ENCODE assay signal across 10 mouse cellular contexts in the genomic region with DNA sequence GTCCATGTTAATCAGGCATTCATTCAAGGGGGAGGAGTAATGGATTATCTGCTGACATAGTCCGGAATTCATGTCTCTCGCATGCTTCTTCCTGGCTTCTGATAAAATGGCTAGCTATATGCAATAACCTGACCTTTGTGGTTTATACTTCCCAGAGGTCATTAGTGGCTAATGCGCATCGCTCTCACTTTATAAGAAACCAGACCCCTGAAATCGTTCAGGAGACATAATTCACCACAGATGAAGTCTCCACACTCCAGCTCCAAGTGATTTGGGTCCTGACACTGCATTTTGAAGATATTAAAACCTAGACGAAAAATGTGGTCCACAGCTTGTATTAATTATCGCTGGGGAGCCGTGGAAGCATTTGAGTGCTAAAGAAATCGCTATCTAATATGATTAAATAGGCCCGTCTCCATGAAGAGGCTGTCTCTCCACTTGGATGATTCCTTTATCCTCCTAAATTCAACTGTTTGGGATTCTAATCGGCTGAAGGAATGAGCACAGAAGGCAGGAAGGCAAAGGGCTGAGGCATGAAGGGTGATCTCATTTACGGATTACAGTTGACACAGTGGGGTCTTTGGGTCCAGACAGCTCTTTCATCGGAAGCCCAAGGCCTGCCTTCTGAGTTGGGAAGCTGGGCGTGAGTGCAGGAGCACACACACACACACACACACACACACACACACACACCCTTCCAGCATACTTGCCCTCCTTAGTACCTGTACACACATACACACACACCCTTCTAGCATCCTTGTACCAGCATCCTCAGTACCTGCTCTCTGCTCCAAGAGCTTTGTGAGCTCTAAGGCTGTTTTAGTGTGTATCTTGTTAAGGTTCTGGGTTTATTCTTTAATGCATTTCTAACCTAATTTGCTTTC.
DNase-seq lines count a peak whose midpoint lies in the region; ATAC-seq and TF ChIP-seq lines count a peak whose summit lies in the region.
"Had no signal": no experiment of that assay in that cellular context is flagged by ENCODE, and none has a peak within 500 bp of the region (broad histone marks: within the 10 kb centered on the region; RNA-seq: fewer than 3 reads in every experiment).

No protein-coding gene starts in this region.

- no peak overlapping the region for H3K4me3 ChIP-seq in lung, embryonic 14.5 days (ENCODE audit: low read depth, low read length)
- H3K4me3 ChIP-seq in midbrain, embryonic 11.5 days (ENCODE audit: low read depth, low read length): no peak overlapping the region
- H3K4me3 ChIP-seq: heart, embryonic 15.5 days had no signal

- H3K4me2 ChIP-seq in lung, embryonic 14.5 days: no peak overlapping the region
- no peak overlapping the region for H3K4me2 ChIP-seq in midbrain, embryonic 11.5 days
- H3K4me2 ChIP-seq: heart, embryonic 15.5 days had no signal

- H3K36me3 ChIP-seq in lung, embryonic 14.5 days (ENCODE audit: insufficient read depth): no peaks in the 10 kb centered on the region
- H3K36me3 ChIP-seq in midbrain, embryonic 11.5 days (ENCODE audit: control insufficient read depth, insufficient read depth, low read length): no peaks in the 10 kb centered on the region
- H3K36me3 ChIP-seq: G1E; heart, embryonic 15.5 days had no signal

- peak; percentile 64 for ATAC-seq in lung, embryonic 14.5 days (ENCODE audit: insufficient read depth)
- peak; percentile 70 for ATAC-seq in midbrain, embryonic 11.5 days (ENCODE audit: low FRiP score)

- TF ChIP-seq CTCF in lung, embryonic 14.5 days (IDR thresholded peaks at IDR 0.05; ENCODE audit: low read depth): no peak

- no peak overlapping the region for H3K9ac ChIP-seq in lung, embryonic 14.5 days
- no peak overlapping the region for H3K9ac ChIP-seq in midbrain, embryonic 11.5 days (ENCODE audit: low read length)
- H3K9ac ChIP-seq: heart, embryonic 15.5 days; liver, embryonic 14.5 days had no signal

- H3K27me3 ChIP-seq in lung, embryonic 14.5 days (ENCODE audit: insufficient read depth, low read length): no peaks in the 10 kb centered on the region
- no peaks in the 10 kb centered on the region for H3K27me3 ChIP-seq in midbrain, embryonic 11.5 days (ENCODE audit: control insufficient read depth, insufficient read depth, low read length)
- H3K27me3 ChIP-seq: heart, embryonic 15.5 days had no signal

- H3K27ac ChIP-seq in lung, embryonic 14.5 days (ENCODE audit: low read depth): 0 out of 2 replicates have a peak overlapping the region, but pooled peaks have one; percentile 48
- H3K27ac ChIP-seq in midbrain, embryonic 11.5 days (ENCODE audit: low read depth, low read length): no peak overlapping the region
- H3K27ac ChIP-seq: heart, embryonic 15.5 days; liver, embryonic 14.5 days had no signal

- 44% methylated on average over 14 of the region's 14 CpGs for WGBS in lung, embryonic 14.5 days
- WGBS in midbrain, embryonic 11.5 days: 34% methylated on average over 14 of the region's 14 CpGs

- no peaks in the 10 kb centered on the region for H3K9me3 ChIP-seq in lung, embryonic 14.5 days (ENCODE audit: low read depth, low read length)
- no peaks in the 10 kb centered on the region for H3K9me3 ChIP-seq in midbrain, embryonic 11.5 days (ENCODE audit: control insufficient read depth, low read length)
- H3K9me3 ChIP-seq: heart, embryonic 15.5 days had no signal

- H3K4me1 ChIP-seq in lung, embryonic 14.5 days (ENCODE audit: insufficient read depth): peaks cover 3% of the 10 kb centered on the region; the same call in 1 of the 2 replicates
- no peaks in the 10 kb centered on the region for H3K4me1 ChIP-seq in midbrain, embryonic 11.5 days (ENCODE audit: control insufficient read depth, insufficient read depth, low read length)

- peak; percentile 80 for DNase-seq in lung, embryonic 14.5 days
- no peak for DNase-seq in lung, postnatal 36 days
- DNase-seq in forelimb bud, embryonic 11.5 days (ENCODE audit: low read depth, low spot score): peak; percentile 34
- DNase-seq in midbrain, embryonic 11.5 days (ENCODE audit: low spot score, missing footprints): peak; percentile 86
- peak; percentile 83 for DNase-seq in retina, postnatal 1 day
- no peak for DNase-seq in adrenal gland, postnatal 25 days
- no peak for DNase-seq in kidney, adult 8-10 months

Comparison
In these comparisons a context has a peak if more than half of its experiments do, and no peak if none do; other contexts are left out.
1. DNase-seq: peak in lung, embryonic 14.5 days (single experiment), forelimb bud, embryonic 11.5 days (single experiment), midbrain, embryonic 11.5 days (single experiment) and retina, postnatal 1 day (single experiment); none in lung, postnatal 36 days (single experiment), adrenal gland, postnatal 25 days (single experiment) and kidney, adult 8-10 months (0 of 2).